Mouse (Mus musculus) erythroblast, embryonic 14.5 days (primary cell): Measurements from ENCODE around the gene Ddx3x. TPM values are rescaled to one million over a fixed set of nuclear protein-coding genes. Genes with fewer than 3 reads are reported as not detected.
"Not testable (repeated sequence)": the region's sequence is repeated elsewhere in the genome, so short reads cannot be mapped to it uniquely, and the experiment has no call there.

Source experiments
- H3K27me3 ChIP-seq: 2 replicates; pipeline ENCODE4 v1.6.1; 2012; ENCODE audit warnings: inconsistent platforms; ENCODE audit not compliant: control insufficient read depth
- H3K36me3 ChIP-seq: 2 replicates; pipeline ENCODE4 v1.6.1; 2012; ENCODE audit warnings: mild to moderate bottlenecking, inconsistent platforms; ENCODE audit not compliant: control insufficient read depth
- H3K4me1 ChIP-seq: 2 replicates; pipeline ENCODE4 v1.6.1; 2012; ENCODE audit warnings: inconsistent platforms; ENCODE audit not compliant: control insufficient read depth
- H3K4me3 ChIP-seq: replicated peaks from 2 replicates; pipeline ENCODE3; 2012; ENCODE audit warnings: moderate library complexity, mild to moderate bottlenecking, inconsistent platforms
- H3K9me3 ChIP-seq: 2 replicates; pipeline ENCODE4 v1.6.1; 2012; ENCODE audit warnings: low read length, inconsistent platforms, mixed read lengths; ENCODE audit not compliant: control insufficient read depth
- GATA1 ChIP-seq: IDR thresholded peaks from 2 replicates; pipeline ENCODE4 v1.6.1; 2012; ENCODE audit warnings: low read length, inconsistent platforms, mixed read lengths
- TAL1 ChIP-seq: IDR thresholded peaks from 3 replicates; pipeline ENCODE4 v1.6.1; 2012; ENCODE audit warnings: low read length, inconsistent platforms, mixed read lengths
- polyA plus RNA-seq: library from polyadenylated mRNA; stranded (reverse); fragments of >175 nt; gene quantifications from 2 replicates; pipeline ENCODE4 v1.2.3, GENCODE M21; 2012

The Ddx3x gene
- 0.47 and 0.49 TPM in 2 replicates for polyA plus RNA-seq

DNA sequence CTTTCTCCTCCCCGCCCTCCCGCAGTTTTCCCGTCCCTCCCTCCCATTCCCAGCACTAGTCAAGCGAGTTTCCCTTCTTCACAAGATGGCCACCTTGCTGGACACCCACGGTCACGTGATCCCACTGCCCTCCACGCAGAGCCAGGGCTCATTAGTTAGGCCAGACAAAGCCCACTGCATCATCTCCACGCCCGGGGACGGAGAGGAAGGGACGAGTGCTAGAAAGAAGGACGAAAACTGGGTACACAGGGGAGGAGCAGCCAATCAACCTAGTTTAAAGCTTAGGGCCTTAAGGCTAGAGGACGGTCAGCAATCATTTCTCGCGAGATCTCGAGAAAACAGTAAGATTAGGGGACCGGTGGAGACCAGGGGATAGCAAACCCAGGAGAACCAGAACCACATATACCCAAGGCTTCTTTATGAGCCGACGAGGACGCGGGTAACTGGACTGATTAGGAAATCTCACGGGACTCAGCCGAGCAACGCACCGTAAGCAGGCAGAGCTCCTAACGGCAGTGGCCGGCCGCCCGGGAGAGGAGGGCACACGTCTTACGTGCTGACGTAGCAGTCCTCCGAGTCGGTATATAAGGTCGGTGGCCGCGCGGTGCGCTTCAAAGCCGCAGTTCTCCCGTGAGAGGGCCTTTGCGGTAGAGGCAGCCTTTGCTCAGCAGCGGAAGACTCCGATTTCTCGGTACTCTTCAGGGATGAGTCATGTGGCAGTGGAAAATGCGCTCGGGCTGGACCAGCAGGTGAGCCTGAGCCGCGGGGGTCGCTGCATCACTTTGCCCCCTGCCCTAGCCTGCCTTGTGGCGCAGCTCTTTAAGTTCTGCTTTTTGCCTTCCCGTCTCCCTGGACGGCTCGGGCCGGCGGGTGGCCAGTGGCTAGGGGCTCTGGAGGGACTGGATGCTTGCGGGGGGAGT is at the start of gene Ddx3x:
Ddx3x (plus strand) TSS at position 562 of the 920 bp plus-strand sequence.
- Histone ChIP-seq H3K4me1 (peaks cover 25% of the 10 kb centered on the region), H3K9me3 (no peaks in the 10 kb centered on the region), H3K36me3 (peaks cover 26% of the 10 kb centered on the region), H3K27me3 (peaks cover 3% of the 10 kb centered on the region), H3K4me3 (peak within 1 kb of the TSS; percentile 97)
- TF ChIP-seq GATA1: no peak
- TF ChIP-seq TAL1: no peak

GRCm38 (mm10) chrX:13231243-13231642 is 49.5 kb upstream of the Ddx3x start:
- Histone ChIP-seq H3K27me3 (no peaks in the 10 kb centered on the region), H3K9me3 (no peaks in the 10 kb centered on the region), H3K36me3 (no peaks in the 10 kb centered on the region), H3K4me1 (peaks cover 43% of the 10 kb centered on the region), H3K4me3 (peak overlapping the region; percentile 69)
- TF ChIP-seq GATA1: no peak
- TF ChIP-seq TAL1: no peak

- not testable (repeated sequence) for H3K36me3 ChIP-seq, H3K27me3 ChIP-seq, H3K4me3 ChIP-seq, H3K9me3 ChIP-seq
- H3K4me1 ChIP-seq: peaks cover 47% of the 10 kb centered on the region
Observed at GRCm38 (mm10) chrX:13232834-13233233, 47.9 kb upstream of the Ddx3x start.

GRCm38 (mm10) chrX:13233631-13234030 is 47.1 kb upstream of the Ddx3x start:
- TF ChIP-seq GATA1 (no peak), TAL1 (no peak)
- Histone ChIP-seq H3K4me1 (peaks cover 47% of the 10 kb centered on the region), H3K27me3 (no peaks in the 10 kb centered on the region), H3K9me3 (no peaks in the 10 kb centered on the region), H3K36me3 (no peaks in the 10 kb centered on the region), H3K4me3 (no peak overlapping the region)

DNA sequence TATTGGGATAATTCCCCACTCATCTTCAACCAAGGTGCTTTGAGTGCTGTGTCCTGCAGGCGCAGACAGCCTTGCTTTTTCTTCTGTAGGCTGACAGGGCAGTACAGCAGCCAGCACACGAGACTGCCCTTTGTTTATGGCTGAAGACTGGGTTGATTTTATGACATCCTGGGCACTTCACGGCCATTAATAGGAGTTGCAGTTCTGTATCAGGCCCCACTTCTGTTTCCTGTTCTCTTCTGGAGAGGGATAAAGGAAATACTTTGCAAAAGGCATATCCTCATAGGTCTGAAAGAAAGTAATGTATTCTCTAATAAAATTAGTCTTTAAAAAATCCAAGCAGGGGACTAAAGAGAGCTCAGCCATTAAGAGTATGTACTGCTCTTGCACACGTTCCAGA is 46.1 kb upstream of the Ddx3x start:
- no peaks in the 10 kb centered on the region for H3K27me3 ChIP-seq
- H3K9me3 ChIP-seq: no peaks in the 10 kb centered on the region
- TF ChIP-seq GATA1 (no peak), TAL1 (no peak)
- peaks cover 45% of the 10 kb centered on the region for H3K4me1 ChIP-seq
- H3K4me3 ChIP-seq: no peak overlapping the region
- no peaks in the 10 kb centered on the region for H3K36me3 ChIP-seq

DNA sequence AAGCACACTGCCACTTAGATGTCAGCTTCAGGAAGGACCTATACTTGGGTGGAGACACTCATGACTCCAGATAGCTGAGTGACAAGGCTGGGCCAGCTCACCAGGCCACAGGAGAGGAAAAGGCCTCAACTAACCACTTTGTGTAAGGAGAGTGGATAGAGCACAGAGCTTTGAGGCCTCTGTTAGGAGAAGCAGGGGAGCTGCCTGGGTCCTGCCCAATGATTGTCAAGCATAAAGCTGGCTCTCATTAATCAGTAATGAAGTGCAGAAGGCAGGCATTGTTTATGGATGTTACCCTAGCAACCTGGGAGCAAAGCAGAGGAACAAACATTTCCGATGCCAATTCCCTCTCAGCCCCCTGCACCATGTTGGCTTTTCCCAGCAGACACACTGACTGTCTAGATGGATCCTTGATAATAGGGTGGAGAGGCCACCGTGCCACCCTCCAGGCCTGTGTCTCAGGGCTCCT is 44.6 kb upstream of the Ddx3x start:
- TF ChIP-seq GATA1: no peak
- no peak for TF ChIP-seq TAL1
- H3K4me1 ChIP-seq: peaks cover 39% of the 10 kb centered on the region

DNA sequence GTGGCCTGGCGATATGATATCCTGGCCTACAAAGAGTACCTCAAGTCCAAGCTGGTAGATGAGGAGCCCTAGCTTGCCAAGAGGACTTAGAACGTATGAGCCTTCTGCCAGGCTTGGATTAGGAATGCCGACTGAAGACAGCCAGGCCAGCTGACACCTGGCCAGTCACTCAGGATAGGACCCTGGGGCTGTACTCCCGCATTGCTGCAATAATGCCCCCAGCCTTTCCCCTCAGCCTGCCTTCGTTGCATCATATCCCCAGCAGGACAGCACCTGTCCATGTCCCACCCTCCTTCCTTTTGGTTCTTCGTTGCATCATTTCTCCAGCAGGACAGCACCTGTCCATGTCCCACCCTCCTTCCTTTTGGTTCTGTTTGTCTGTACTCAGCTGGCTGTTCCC is 41.3 kb upstream of the Ddx3x start:
- Histone ChIP-seq H3K27me3 (no peaks in the 10 kb centered on the region), H3K36me3 (no peaks in the 10 kb centered on the region), H3K4me1 (peaks cover 43% of the 10 kb centered on the region), H3K9me3 (no peaks in the 10 kb centered on the region), H3K4me3 (no peak overlapping the region)
- TF ChIP-seq TAL1 (no peak), GATA1 (no peak)

More for the DNA sequence above, 44.6 kb upstream of the Ddx3x start:
- Histone ChIP-seq H3K27me3 (no peaks in the 10 kb centered on the region), H3K4me3 (no peak overlapping the region), H3K9me3 (no peaks in the 10 kb centered on the region), H3K36me3 (no peaks in the 10 kb centered on the region)

- no peak for TF ChIP-seq GATA1
- TF ChIP-seq TAL1: no peak
- Histone ChIP-seq H3K4me3 (no peak overlapping the region), H3K36me3 (no peaks in the 10 kb centered on the region), H3K4me1 (peaks cover 42% of the 10 kb centered on the region), H3K9me3 (no peaks in the 10 kb centered on the region), H3K27me3 (no peaks in the 10 kb centered on the region)
Observed at GRCm38 (mm10) chrX:13240646-13241425, 39.9 kb upstream of the Ddx3x start.
